Mouse (Mus musculus) stomach, embryonic 14.5 days (tissue): Measurements from ENCODE around the gene Zfp346. TPM values are rescaled to one million over a fixed set of nuclear protein-coding genes. Genes with fewer than 3 reads are reported as not detected.
"Not testable (repeated sequence)": the region's sequence is repeated elsewhere in the genome, so short reads cannot be mapped to it uniquely, and the experiment has no call there.

ENCODE experiments used
- ATAC-seq: fragments of 200-750 bp; cut with Nextera tagmentation; 2 replicates; pipeline ENCODE4 v1.8.0; 2017; ENCODE audit warnings: low read depth, moderate TSS enrichment; ENCODE audit not compliant: insufficient number of reproducible peaks, insufficient read depth, low FRiP score
- H3K27ac ChIP-seq: fragments of 300-500 bp; sonication (generic); 2 replicates; pipeline ENCODE4 v1.5.1; 2014; ENCODE audit warnings: mild to moderate bottlenecking, low read length, moderate library complexity, mixed read lengths
- H3K27me3 ChIP-seq: fragments of 300-500 bp; sonication (generic); 2 replicates; pipeline ENCODE4 v1.6.1; 2014; ENCODE audit warnings: low read length, control low read depth, mixed read lengths; ENCODE audit not compliant: control insufficient read depth, insufficient read depth
- H3K36me3 ChIP-seq: fragments of 300-500 bp; sonication (generic); 2 replicates; pipeline ENCODE4 v1.6.1; 2014; ENCODE audit warnings: mild to moderate bottlenecking, control low read depth, low read length, moderate library complexity, mixed read lengths; ENCODE audit not compliant: control insufficient read depth, insufficient read depth
- H3K4me1 ChIP-seq: fragments of 300-500 bp; sonication (generic); 2 replicates; pipeline ENCODE4 v1.6.1; 2014; ENCODE audit warnings: low read length, control low read depth, mixed read lengths; ENCODE audit not compliant: control insufficient read depth, insufficient read depth
- H3K4me2 ChIP-seq: fragments of 300-500 bp; sonication (generic); replicated peaks from 2 replicates; pipeline ENCODE4 v1.6.1; 2014; ENCODE audit warnings: low read depth, low read length, control low read depth
- H3K4me3 ChIP-seq: fragments of 300-500 bp; sonication (generic); 2 replicates; pipeline ENCODE4 v1.5.1; 2014; ENCODE audit warnings: low read depth, low read length, control low read depth
- H3K9ac ChIP-seq: fragments of 300-500 bp; sonication (generic); replicated peaks from 2 replicates; pipeline ENCODE4 v1.6.1; 2014; ENCODE audit warnings: low read depth, mild to moderate bottlenecking, control low read depth, low read length, moderate library complexity, mixed read lengths
- H3K9me3 ChIP-seq: fragments of 300-500 bp; sonication (generic); 2 replicates; pipeline ENCODE4 v1.6.1; 2016; ENCODE audit warnings: low read depth, low read length, control low read depth; ENCODE audit not compliant: control insufficient read depth
- WGBS: fragments of 180-500 bp; shearing (Covaris S2); extraction: QIAGEN DNeasy Blood & Tissue Kit; methylation state at CpG from one replicate; pipeline ENCODE4 v1.1.7; 2014; 5-methylcytosine and 5-hydroxymethylcytosine counted together
- polyA plus RNA-seq: library from polyadenylated mRNA; unstranded; fragments of >200 nt; fragmentation: Nextera tagmentation; extraction: Ambion mirVana; gene quantifications from 2 replicates; pipeline ENCODE4 v1.2.1, GENCODE M21; 2014

Zfp346 gene
- polyA plus RNA-seq = 22.7 and 23.1 TPM in 2 replicates

- Histone ChIP-seq H3K9me3 (no peaks in the 10 kb centered on the region), H3K4me3 (peak within 1 kb of the TSS; percentile 87), H3K9ac (peak within 1 kb of the TSS; percentile 73), H3K4me1 (peaks cover 6% of the 10 kb centered on the region; the same call in 1 of the 2 replicates), H3K36me3 (peaks cover 5% of the 10 kb centered on the region; the same call in 1 of the 2 replicates), H3K27ac (peak within 1 kb of the TSS; percentile 77), H3K27me3 (no peaks in the 10 kb centered on the region), H3K4me2 (peak within 1 kb of the TSS; percentile 78)
- ATAC-seq = peak; percentile 96
- under 1% methylated on average over 59 of the region's 66 CpGs for whole genome bisulfite sequencing
These were observed at the start of gene Zfp346 for GRCm38 (mm10) chr13:55105045-55105952. TSS of gene Zfp346 (plus strand) at chr13:55105311.

GRCm38 (mm10) chr13:55058042-55058441, 47.1 kb upstream of the Zfp346 start:
- no peak for ATAC-seq
- H3K9ac ChIP-seq = no peak overlapping the region
- H3K27me3 ChIP-seq = no peaks in the 10 kb centered on the region
- no peaks in the 10 kb centered on the region for H3K4me1 ChIP-seq
- H3K4me3 ChIP-seq = no peak overlapping the region
- H3K36me3 ChIP-seq = 0 out of 2 replicates have a peak, but pooled peaks cover 2% of the 10 kb centered on the region
- H3K9me3 ChIP-seq = no peaks in the 10 kb centered on the region
- H3K27ac ChIP-seq = no peak overlapping the region
- no peak overlapping the region for H3K4me2 ChIP-seq
- WGBS = 94% methylated on average over 2 of the region's 2 CpGs

- Histone ChIP-seq H3K9ac (no peak overlapping the region), H3K27me3 (no peaks in the 10 kb centered on the region), H3K36me3 (no peaks in the 10 kb centered on the region; the same call in 1 of the 2 replicates), H3K9me3 (no peaks in the 10 kb centered on the region), H3K4me1 (no peaks in the 10 kb centered on the region), H3K27ac (no peak overlapping the region), H3K4me2 (no peak overlapping the region), H3K4me3 (no peak overlapping the region)
- WGBS = 75% methylated on average over 2 of the region's 2 CpGs
- no peak for ATAC-seq
These were observed 41.8 kb upstream of the Zfp346 start for GRCm38 (mm10) chr13:55063276-55063675.

GRCm38 (mm10) chr13:55069719-55070118, 35.4 kb upstream of the Zfp346 start:
- H3K36me3 ChIP-seq = no peaks in the 10 kb centered on the region; the same call in 1 of the 2 replicates
- H3K9ac ChIP-seq = no peak overlapping the region
- H3K4me3 ChIP-seq = no peak overlapping the region
- H3K9me3 ChIP-seq = no peaks in the 10 kb centered on the region
- no peaks in the 10 kb centered on the region for H3K27me3 ChIP-seq
- 49% methylated on average over 7 of the region's 7 CpGs for WGBS
- H3K4me2 ChIP-seq = no peak overlapping the region
- no peak overlapping the region for H3K27ac ChIP-seq
- H3K4me1 ChIP-seq = no peaks in the 10 kb centered on the region
- no peak for ATAC-seq

GRCm38 (mm10) chr13:55071322-55071721, 33.8 kb upstream of the Zfp346 start:
- no peak overlapping the region for H3K27ac ChIP-seq
- no peaks in the 10 kb centered on the region for H3K4me1 ChIP-seq
- H3K9ac ChIP-seq = no peak overlapping the region
- H3K9me3 ChIP-seq = no peaks in the 10 kb centered on the region
- peaks cover 8% of the 10 kb centered on the region; the same call in 1 of the 2 replicates for H3K36me3 ChIP-seq
- H3K4me3 ChIP-seq = no peak overlapping the region
- 4% methylated on average over 3 of the region's 3 CpGs for WGBS
- no peak for ATAC-seq
- no peak overlapping the region for H3K4me2 ChIP-seq
- H3K27me3 ChIP-seq = no peaks in the 10 kb centered on the region

- no peaks in the 10 kb centered on the region for H3K27me3 ChIP-seq
- H3K4me1 ChIP-seq = no peaks in the 10 kb centered on the region
- no peak overlapping the region for H3K27ac ChIP-seq
- no peaks in the 10 kb centered on the region for H3K9me3 ChIP-seq
- peaks cover 8% of the 10 kb centered on the region; the same call in 1 of the 2 replicates for H3K36me3 ChIP-seq
- no peak overlapping the region for H3K4me3 ChIP-seq
- H3K9ac ChIP-seq = no peak overlapping the region
- whole genome bisulfite sequencing = 61% methylated on average over 5 of the region's 5 CpGs
- H3K4me2 ChIP-seq = no peak overlapping the region
- ATAC-seq = no peak
These were observed 29.5 kb upstream of the Zfp346 start for GRCm38 (mm10) chr13:55075597-55075996.

GRCm38 (mm10) chr13:55092588-55092987, 12.5 kb upstream of the Zfp346 start:
- Histone ChIP-seq H3K27ac (no peak overlapping the region), H3K36me3 (peaks cover 5% of the 10 kb centered on the region; the same call in 1 of the 2 replicates), H3K4me2 (no peak overlapping the region), H3K4me1 (no peaks in the 10 kb centered on the region), H3K27me3 (no peaks in the 10 kb centered on the region), H3K9ac (no peak overlapping the region), H3K4me3 (no peak overlapping the region), H3K9me3 (no peaks in the 10 kb centered on the region)
- no peak for ATAC-seq
- WGBS = 68% methylated on average over 4 of the region's 4 CpGs

GRCm38 (mm10) chr13:55097841-55098240, 7.3 kb upstream of the Zfp346 start:
- not testable (repeated sequence) for H3K4me1 ChIP-seq, H3K4me3 ChIP-seq, H3K4me2 ChIP-seq, ATAC-seq, H3K27ac ChIP-seq, H3K27me3 ChIP-seq, H3K9ac ChIP-seq, H3K9me3 ChIP-seq, H3K36me3 ChIP-seq
- WGBS = 87% methylated on average over 3 of the region's 3 CpGs
